Mouse (Mus musculus): ENCODE measurements at regions not wholly inside any gene's neighbourhood (a gene's known extent, or its start where the extent isn't known, plus 50 kb on each side); places are given as distances from the start of the nearest gene placed in this dataset.

DNA sequence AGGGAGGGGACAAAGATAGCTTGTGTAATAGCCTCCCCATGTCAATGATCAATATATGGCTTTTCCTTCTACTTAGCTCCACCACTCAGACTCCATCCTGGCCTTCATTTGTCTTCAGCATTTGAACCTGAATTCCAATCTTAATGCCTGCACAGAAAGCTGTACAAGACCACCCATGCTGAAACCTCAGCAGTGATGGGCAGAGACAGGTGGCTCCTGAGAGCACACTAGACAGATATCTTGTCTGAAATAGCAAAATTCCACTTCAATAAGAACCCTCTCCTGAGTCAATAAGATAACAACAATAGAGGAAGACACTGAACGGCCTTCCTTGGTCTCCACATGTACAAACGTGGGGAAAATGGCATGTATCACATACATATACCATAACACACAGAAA lies 1345.0 kb upstream of the Lrrc6 start:
- TF ChIP-seq POLR2A (IDR thresholded peaks at IDR 0.05; ENCODE audit: borderline replicate concordance, extremely low read depth, low read depth, low read length), result no peak
- no peak for TF ChIP-seq CTCF (IDR thresholded peaks at IDR 0.05; ENCODE audit: insufficient read depth, low read length)
- no peak overlapping the region for H3K4me3 ChIP-seq (replicated peaks; ENCODE audit: extremely low read depth, low read depth, low read length)
- DNase-seq, result no peak
- H3K4me1 ChIP-seq (ENCODE audit: control insufficient read depth, insufficient read depth, low read length), result no peaks in the 10 kb centered on the region
- 75% methylated on average over 2 of the region's 2 CpGs for WGBS

- WGBS, result 59% methylated on average over 3 of the region's 3 CpGs
- DNase-seq, result no peak
- TF ChIP-seq POLR2A (IDR thresholded peaks at IDR 0.05; ENCODE audit: borderline replicate concordance, extremely low read depth, low read depth, low read length) (no peak), CTCF (IDR thresholded peaks at IDR 0.05; ENCODE audit: insufficient read depth, low read length) (no peak)
- Histone ChIP-seq H3K4me3 (replicated peaks; ENCODE audit: extremely low read depth, low read depth, low read length) (no peak overlapping the region), H3K4me1 (ENCODE audit: control insufficient read depth, insufficient read depth, low read length) (no peaks in the 10 kb centered on the region)
Measured at GRCm38 (mm10) chr15:67840671-67841070, 1340.0 kb upstream of the Lrrc6 start.

DNA sequence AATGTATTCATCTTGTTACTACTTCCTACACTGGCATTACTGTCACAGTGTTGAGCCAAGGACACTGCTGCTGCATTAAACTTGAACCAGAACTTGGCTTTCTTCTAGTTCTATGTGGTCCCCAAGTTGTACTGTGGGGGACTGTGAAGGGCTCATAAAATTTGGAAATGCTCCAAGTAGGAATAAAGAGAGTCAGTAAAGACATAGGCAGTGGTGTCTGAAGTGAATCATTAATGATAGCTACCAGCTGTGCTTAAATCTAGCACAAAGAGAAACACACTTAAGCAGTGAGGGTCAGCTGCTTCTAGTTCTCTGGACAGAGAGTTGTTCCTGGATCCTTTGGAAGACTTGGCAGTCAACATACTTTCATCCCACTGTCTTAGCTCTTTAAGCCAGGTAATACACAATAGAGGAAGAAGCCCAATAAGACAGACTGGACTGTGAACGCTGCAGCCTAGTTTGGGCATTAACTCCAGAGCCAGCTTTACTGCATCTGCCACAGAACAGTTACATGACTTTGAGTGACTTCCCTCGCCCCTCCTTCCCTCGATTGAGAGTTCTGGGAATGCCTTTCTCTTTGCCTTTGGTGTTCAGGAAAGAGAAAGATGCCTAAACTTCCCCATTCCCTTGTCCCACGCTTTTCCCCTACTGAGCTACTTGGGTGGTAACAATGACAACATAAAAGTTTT lies 1325.2 kb upstream of the Lrrc6 start:
- WGBS, result 53% methylated on average over 4 of the region's 4 CpGs

GRCm38 (mm10) chr15:67823226-67823625 lies 1322.5 kb upstream of the Lrrc6 start:
- DNase-seq, result no peak
- WGBS, result 78% methylated on average over 3 of the region's 3 CpGs
- Histone ChIP-seq H3K4me3 (replicated peaks; ENCODE audit: extremely low read depth, low read depth, low read length) (no peak overlapping the region), H3K4me1 (ENCODE audit: control insufficient read depth, insufficient read depth, low read length) (no peaks in the 10 kb centered on the region)
- TF ChIP-seq CTCF (IDR thresholded peaks at IDR 0.05; ENCODE audit: insufficient read depth, low read length), result no peak
- no peak for TF ChIP-seq POLR2A (IDR thresholded peaks at IDR 0.05; ENCODE audit: borderline replicate concordance, extremely low read depth, low read depth, low read length)

More for the DNA sequence above, 1325.2 kb upstream of the Lrrc6 start:
- TF ChIP-seq POLR2A (IDR thresholded peaks at IDR 0.05; ENCODE audit: borderline replicate concordance, extremely low read depth, low read depth, low read length) (no peak), CTCF (IDR thresholded peaks at IDR 0.05; ENCODE audit: insufficient read depth, low read length) (no peak)
- Histone ChIP-seq H3K4me3 (replicated peaks; ENCODE audit: extremely low read depth, low read depth, low read length) (no peak overlapping the region), H3K4me1 (ENCODE audit: control insufficient read depth, insufficient read depth, low read length) (no peaks in the 10 kb centered on the region)
- DNase-seq, result no peak

- TF ChIP-seq CTCF (IDR thresholded peaks at IDR 0.05; ENCODE audit: insufficient read depth, low read length), result no peak
- TF ChIP-seq POLR2A (IDR thresholded peaks at IDR 0.05; ENCODE audit: borderline replicate concordance, extremely low read depth, low read depth, low read length), result no peak
- DNase-seq, result no peak
- Histone ChIP-seq H3K4me1 (ENCODE audit: control insufficient read depth, insufficient read depth, low read length) (no peaks in the 10 kb centered on the region), H3K4me3 (replicated peaks; ENCODE audit: extremely low read depth, low read depth, low read length) (no peak overlapping the region)
- 78% methylated on average over 1 of the region's 1 CpGs for WGBS
Measured at GRCm38 (mm10) chr15:67799871-67800270, 1299.2 kb upstream of the Lrrc6 start.

GRCm38 (mm10) chr15:67795578-67795977 lies 1294.9 kb upstream of the Lrrc6 start:
- DNase-seq, result no peak
- no peak overlapping the region for H3K4me3 ChIP-seq (replicated peaks; ENCODE audit: extremely low read depth, low read depth, low read length)
- 72% methylated on average over 2 of the region's 2 CpGs for WGBS

GRCm38 (mm10) chr15:67792822-67793221 lies 1292.1 kb upstream of the Lrrc6 start:
- DNase-seq, result no peak
- Histone ChIP-seq H3K4me1 (ENCODE audit: control insufficient read depth, insufficient read depth, low read length) (no peaks in the 10 kb centered on the region), H3K4me3 (replicated peaks; ENCODE audit: extremely low read depth, low read depth, low read length) (no peak overlapping the region)
- no peak for TF ChIP-seq CTCF (IDR thresholded peaks at IDR 0.05; ENCODE audit: insufficient read depth, low read length)
- no peak for TF ChIP-seq POLR2A (IDR thresholded peaks at IDR 0.05; ENCODE audit: borderline replicate concordance, extremely low read depth, low read depth, low read length)

More at GRCm38 (mm10) chr15:67795578-67795977, 1294.9 kb upstream of the Lrrc6 start:
- TF ChIP-seq CTCF (IDR thresholded peaks at IDR 0.05; ENCODE audit: insufficient read depth, low read length) (no peak), POLR2A (IDR thresholded peaks at IDR 0.05; ENCODE audit: borderline replicate concordance, extremely low read depth, low read depth, low read length) (no peak)
- H3K4me1 ChIP-seq (ENCODE audit: control insufficient read depth, insufficient read depth, low read length), result no peaks in the 10 kb centered on the region

- no peaks in the 10 kb centered on the region for H3K4me1 ChIP-seq (ENCODE audit: control insufficient read depth, insufficient read depth, low read length)
Measured at GRCm38 (mm10) chr15:67788587-67788986, 1287.9 kb upstream of the Lrrc6 start.

DNA sequence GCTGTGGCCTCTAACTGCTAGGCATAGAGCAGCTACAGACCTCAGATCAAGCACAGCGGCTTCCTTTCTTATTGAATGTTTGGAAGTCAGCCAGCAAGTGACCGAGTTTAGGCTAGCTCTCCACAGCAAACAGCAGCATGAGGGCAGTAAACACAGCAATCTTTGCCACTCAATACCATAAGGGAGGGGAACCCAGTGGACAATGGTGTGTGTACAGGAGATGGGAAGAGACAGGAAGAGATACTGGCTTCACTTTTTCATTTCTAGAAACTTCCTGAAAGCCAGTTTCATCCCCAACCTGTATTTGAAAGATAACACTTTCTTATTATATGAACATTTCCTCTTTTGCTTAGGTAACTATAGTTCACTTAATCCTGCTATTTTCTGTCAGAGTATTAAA lies 1284.9 kb upstream of the Lrrc6 start:
- TF ChIP-seq POLR2A (IDR thresholded peaks at IDR 0.05; ENCODE audit: borderline replicate concordance, extremely low read depth, low read depth, low read length), result no peak
- no peak for TF ChIP-seq CTCF (IDR thresholded peaks at IDR 0.05; ENCODE audit: insufficient read depth, low read length)

More at GRCm38 (mm10) chr15:67788587-67788986, 1287.9 kb upstream of the Lrrc6 start:
- DNase-seq, result no peak
- H3K4me3 ChIP-seq (replicated peaks; ENCODE audit: extremely low read depth, low read depth, low read length), result no peak overlapping the region
- TF ChIP-seq CTCF (IDR thresholded peaks at IDR 0.05; ENCODE audit: insufficient read depth, low read length) (no peak), POLR2A (IDR thresholded peaks at IDR 0.05; ENCODE audit: borderline replicate concordance, extremely low read depth, low read depth, low read length) (no peak)

GRCm38 (mm10) chr15:67783754-67784153 lies 1283.0 kb upstream of the Lrrc6 start:
- DNase-seq, result no peak
- WGBS, result 68% methylated on average over 1 of the region's 1 CpGs
- no peaks in the 10 kb centered on the region; the same call in 1 of the 2 replicates for H3K4me1 ChIP-seq (ENCODE audit: control insufficient read depth, insufficient read depth, low read length)
- TF ChIP-seq CTCF (IDR thresholded peaks at IDR 0.05; ENCODE audit: insufficient read depth, low read length) (no peak), POLR2A (IDR thresholded peaks at IDR 0.05; ENCODE audit: borderline replicate concordance, extremely low read depth, low read depth, low read length) (no peak)
- H3K4me3 ChIP-seq (replicated peaks; ENCODE audit: extremely low read depth, low read depth, low read length), result no peak overlapping the region

More for the DNA sequence above, 1284.9 kb upstream of the Lrrc6 start:
- H3K4me1 ChIP-seq (ENCODE audit: control insufficient read depth, insufficient read depth, low read length), result no peaks in the 10 kb centered on the region
- 12% methylated on average over 2 of the region's 2 CpGs for WGBS
- DNase-seq, result no peak
- H3K4me3 ChIP-seq (replicated peaks; ENCODE audit: extremely low read depth, low read depth, low read length), result no peak overlapping the region

Measured in lung, adult 2 months (tissue).